Mouse (Mus musculus): ENCODE data around the gene E130114P18Rik. TPM values are rescaled to one million over a fixed set of nuclear protein-coding genes. Genes with fewer than 3 reads are reported as not detected.

The E130114P18Rik gene
- polyA plus RNA-seq, 1 experiment from 2014 or later, result 39.8 TPM

- H3K27me3 ChIP-seq, result no peaks in the 10 kb centered on the region
- no peaks in the 10 kb centered on the region for H3K36me3 ChIP-seq
- peaks cover 30% of the 10 kb centered on the region for H3K4me1 ChIP-seq
- peak overlapping the region; percentile 29 for H3K4me2 ChIP-seq (replicated peaks)
- 0 out of 2 replicates have a peak overlapping the region, but pooled peaks have one; percentile 12 for H3K9ac ChIP-seq (replicated peaks)
- no peak overlapping the region for H3K4me3 ChIP-seq
- H3K27ac ChIP-seq (replicated peaks), result peak overlapping the region; percentile 89
- no peaks in the 10 kb centered on the region for H3K9me3 ChIP-seq
- peak; percentile 92 for ATAC-seq (replicated peaks)
- WGBS, result 4% methylated on average over 11 of the region's 11 CpGs
Observed at GRCm38 (mm10) chr4:97648825-97649625, 128.9 kb downstream of the E130114P18Rik start.

- WGBS, result 18% methylated on average over 2 of the region's 2 CpGs
- ATAC-seq (replicated peaks), result no peak
Observed at GRCm38 (mm10) chr4:97648436-97648707, 129.5 kb downstream of the E130114P18Rik start.

GRCm38 (mm10) chr4:97647700-97648435, 130.0 kb downstream of the E130114P18Rik start:
- Histone ChIP-seq H3K4me3 (no peak overlapping the region), H3K4me1 (peaks cover 30% of the 10 kb centered on the region), H3K27me3 (no peaks in the 10 kb centered on the region), H3K4me2 (replicated peaks) (peak overlapping the region; percentile 18), H3K9ac (replicated peaks) (no peak overlapping the region), H3K36me3 (no peaks in the 10 kb centered on the region), H3K9me3 (no peaks in the 10 kb centered on the region), H3K27ac (replicated peaks) (peak overlapping the region; percentile 89)
- WGBS, result 38% methylated on average over 15 of the region's 15 CpGs
- ATAC-seq (replicated peaks), result peak; percentile 66

More at GRCm38 (mm10) chr4:97648436-97648707, 129.5 kb downstream of the E130114P18Rik start:
- no peaks in the 10 kb centered on the region for H3K27me3 ChIP-seq
- no peaks in the 10 kb centered on the region for H3K9me3 ChIP-seq
- H3K4me3 ChIP-seq, result no peak overlapping the region
- H3K4me1 ChIP-seq, result peaks cover 30% of the 10 kb centered on the region
- H3K36me3 ChIP-seq, result no peaks in the 10 kb centered on the region
- H3K9ac ChIP-seq (replicated peaks), result no peak overlapping the region
- peak overlapping the region; percentile 18; the same call in 1 of the 2 replicates for H3K4me2 ChIP-seq (replicated peaks)
- H3K27ac ChIP-seq (replicated peaks), result peak overlapping the region; percentile 89

GRCm38 (mm10) chr4:97647236-97647635, 130.6 kb downstream of the E130114P18Rik start:
- no peak; the same call in 1 of the 2 replicates for ATAC-seq (replicated peaks)
- H3K36me3 ChIP-seq, result no peaks in the 10 kb centered on the region
- peaks cover 30% of the 10 kb centered on the region for H3K4me1 ChIP-seq
- peak overlapping the region; percentile 89 for H3K27ac ChIP-seq (replicated peaks)
- H3K9me3 ChIP-seq, result no peaks in the 10 kb centered on the region
- 56% methylated on average over 4 of the region's 4 CpGs for WGBS
- H3K4me3 ChIP-seq, result no peak overlapping the region
- H3K4me2 ChIP-seq (replicated peaks), result no peak overlapping the region
- H3K9ac ChIP-seq (replicated peaks), result no peak overlapping the region
- no peaks in the 10 kb centered on the region for H3K27me3 ChIP-seq

GRCm38 (mm10) chr4:97640385-97640784, 137.5 kb downstream of the E130114P18Rik start:
- Histone ChIP-seq H3K36me3 (no peaks in the 10 kb centered on the region), H3K27me3 (no peaks in the 10 kb centered on the region), H3K4me1 (peaks cover 19% of the 10 kb centered on the region), H3K9ac (replicated peaks) (no peak overlapping the region), H3K4me2 (replicated peaks) (no peak overlapping the region), H3K27ac (replicated peaks) (no peak overlapping the region), H3K4me3 (no peak overlapping the region), H3K9me3 (no peaks in the 10 kb centered on the region)
- ATAC-seq (replicated peaks), result no peak
- 93% methylated on average over 3 of the region's 3 CpGs for WGBS

- WGBS, result 93% methylated on average over 1 of the region's 1 CpGs
- Histone ChIP-seq H3K4me2 (replicated peaks) (no peak overlapping the region), H3K36me3 (no peaks in the 10 kb centered on the region), H3K4me3 (no peak overlapping the region), H3K9ac (replicated peaks) (no peak overlapping the region), H3K27ac (replicated peaks) (peak overlapping the region; percentile 62), H3K4me1 (peaks cover 27% of the 10 kb centered on the region), H3K27me3 (no peaks in the 10 kb centered on the region), H3K9me3 (no peaks in the 10 kb centered on the region)
- ATAC-seq (replicated peaks), result no peak; the same call in 1 of the 2 replicates
Observed at GRCm38 (mm10) chr4:97636569-97636968, 141.3 kb downstream of the E130114P18Rik start.

GRCm38 (mm10) chr4:97635757-97636292, 142.1 kb downstream of the E130114P18Rik start:
- 38% methylated on average over 1 of the region's 1 CpGs for WGBS
- no peaks in the 10 kb centered on the region for H3K27me3 ChIP-seq
- H3K4me1 ChIP-seq, result peaks cover 27% of the 10 kb centered on the region
- ATAC-seq (replicated peaks), result peak; percentile 61
- peak overlapping the region; percentile 62 for H3K27ac ChIP-seq (replicated peaks)
- no peak overlapping the region for H3K4me2 ChIP-seq (replicated peaks)
- no peaks in the 10 kb centered on the region for H3K36me3 ChIP-seq
- no peak overlapping the region for H3K9ac ChIP-seq (replicated peaks)
- H3K9me3 ChIP-seq, result no peaks in the 10 kb centered on the region
- H3K4me3 ChIP-seq, result no peak overlapping the region

- peak overlapping the region; percentile 62 for H3K27ac ChIP-seq (replicated peaks)
Observed at GRCm38 (mm10) chr4:97635296-97635755, 142.6 kb downstream of the E130114P18Rik start.

GRCm38 (mm10) chr4:97628881-97629605, 148.8 kb downstream of the E130114P18Rik start:
- Histone ChIP-seq H3K27ac (replicated peaks) (0 out of 2 replicates have a peak overlapping the region, but pooled peaks have one; percentile 27), H3K36me3 (no peaks in the 10 kb centered on the region), H3K4me3 (no peak overlapping the region), H3K9me3 (no peaks in the 10 kb centered on the region), H3K4me1 (peaks cover 25% of the 10 kb centered on the region), H3K4me2 (replicated peaks) (no peak overlapping the region; the same call in 1 of the 2 replicates), H3K27me3 (no peaks in the 10 kb centered on the region), H3K9ac (replicated peaks) (no peak overlapping the region)
- ATAC-seq (replicated peaks), result peak; percentile 76
- WGBS, result 33% methylated on average over 14 of the region's 14 CpGs

More at GRCm38 (mm10) chr4:97635296-97635755, 142.6 kb downstream of the E130114P18Rik start:
- WGBS, result 24% methylated on average over 6 of the region's 6 CpGs
- Histone ChIP-seq H3K4me1 (peaks cover 27% of the 10 kb centered on the region), H3K4me3 (no peak overlapping the region), H3K9me3 (no peaks in the 10 kb centered on the region), H3K27me3 (no peaks in the 10 kb centered on the region), H3K36me3 (no peaks in the 10 kb centered on the region), H3K9ac (replicated peaks) (no peak overlapping the region), H3K4me2 (replicated peaks) (no peak overlapping the region)
- peak; percentile 71 for ATAC-seq (replicated peaks)

GRCm38 (mm10) chr4:97626002-97626720, 151.7 kb downstream of the E130114P18Rik start:
- Histone ChIP-seq H3K4me3 (no peak overlapping the region), H3K4me1 (peaks cover 23% of the 10 kb centered on the region), H3K27ac (replicated peaks) (no peak overlapping the region), H3K9me3 (no peaks in the 10 kb centered on the region), H3K27me3 (no peaks in the 10 kb centered on the region), H3K36me3 (no peaks in the 10 kb centered on the region), H3K4me2 (replicated peaks) (no peak overlapping the region), H3K9ac (replicated peaks) (no peak overlapping the region)
- ATAC-seq (replicated peaks), result no peak
- 13% methylated on average over 16 of the region's 16 CpGs for WGBS

- H3K4me1 ChIP-seq, result peaks cover 24% of the 10 kb centered on the region
- no peak for ATAC-seq (replicated peaks)
Observed at GRCm38 (mm10) chr4:97623165-97623564, 154.7 kb downstream of the E130114P18Rik start.

More at GRCm38 (mm10) chr4:97623165-97623564, 154.7 kb downstream of the E130114P18Rik start:
- H3K9me3 ChIP-seq, result no peaks in the 10 kb centered on the region
- no peaks in the 10 kb centered on the region for H3K27me3 ChIP-seq
- H3K4me3 ChIP-seq, result no peak overlapping the region
- no peaks in the 10 kb centered on the region for H3K36me3 ChIP-seq
- H3K27ac ChIP-seq (replicated peaks), result no peak overlapping the region
- 78% methylated on average over 5 of the region's 5 CpGs for whole genome bisulfite sequencing
- no peak overlapping the region for H3K4me2 ChIP-seq (replicated peaks)
- H3K9ac ChIP-seq (replicated peaks), result no peak overlapping the region

Data from forebrain, embryonic 15.5 days (tissue).